Mouse (Mus musculus) frontal cortex, adult (tissue): Measurements from ENCODE around the gene Sec1.
"Not testable (repeated sequence)": the region's sequence is repeated elsewhere in the genome, so short reads cannot be mapped to it uniquely, and the experiment has no call there.

Source experiments
- ATAC-seq: cut with Nextera tagmentation; 2 replicates; pipeline ENCODE4 v1.9.2; 2017; ENCODE audit warnings: mild to moderate bottlenecking, moderate library complexity, mixed read lengths; ENCODE audit not compliant: low TSS enrichment

The Sec1 gene

DNA sequence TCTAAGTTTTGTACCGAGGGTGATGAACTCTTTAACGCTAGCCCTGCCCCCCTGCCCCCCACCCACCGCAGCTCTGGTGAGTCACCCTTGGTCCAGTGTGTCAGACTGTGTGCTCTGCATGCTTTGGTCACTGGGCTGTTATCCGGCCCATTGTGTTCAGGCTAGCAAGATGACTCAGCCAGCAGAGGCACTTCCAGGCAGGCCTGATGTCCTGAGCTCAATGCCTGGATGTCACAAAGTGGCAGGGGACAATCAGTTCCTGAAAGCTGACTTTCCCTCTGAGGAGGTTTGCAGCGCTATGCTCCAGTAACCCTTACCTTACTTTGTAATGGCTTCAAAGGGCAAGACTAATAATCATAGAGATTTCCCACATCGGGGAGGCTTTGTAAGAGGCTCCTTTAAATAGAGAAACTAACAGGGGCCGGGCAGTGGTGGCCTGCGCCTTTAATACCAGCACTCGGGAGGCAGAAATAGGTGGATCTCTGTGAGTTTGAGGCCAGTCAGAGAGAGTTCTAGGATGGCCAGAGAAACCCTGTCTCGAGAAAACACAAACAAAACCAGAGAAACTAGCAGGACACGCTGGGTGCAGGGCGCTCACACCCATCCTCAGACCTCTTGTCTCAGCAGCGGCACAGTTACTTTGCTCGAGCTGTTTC lies 14.1 kb downstream of the Sec1 start:
- ATAC-seq, result no peak

- ATAC-seq, result no peak
Measured at GRCm38 (mm10) chr7:45678513-45678912, 15.7 kb downstream of the Sec1 start.

GRCm38 (mm10) chr7:45677627-45678295 lies 16.4 kb downstream of the Sec1 start:
- ATAC-seq, result no peak

- no peak for ATAC-seq
Measured at GRCm38 (mm10) chr7:45668921-45669320, 25.3 kb downstream of the Sec1 start.

GRCm38 (mm10) chr7:45667761-45668160 lies 26.4 kb downstream of the Sec1 start:
- no peak for ATAC-seq

GRCm38 (mm10) chr7:45666161-45666560 lies 28.0 kb downstream of the Sec1 start, which contains the start of gene Fut2:
Gene Fut2 (minus strand): TSS chr7:45666394.
- no peak for ATAC-seq

GRCm38 (mm10) chr7:45665303-45666138 lies 28.7 kb downstream of the Sec1 start:
- ATAC-seq, result no peak

DNA sequence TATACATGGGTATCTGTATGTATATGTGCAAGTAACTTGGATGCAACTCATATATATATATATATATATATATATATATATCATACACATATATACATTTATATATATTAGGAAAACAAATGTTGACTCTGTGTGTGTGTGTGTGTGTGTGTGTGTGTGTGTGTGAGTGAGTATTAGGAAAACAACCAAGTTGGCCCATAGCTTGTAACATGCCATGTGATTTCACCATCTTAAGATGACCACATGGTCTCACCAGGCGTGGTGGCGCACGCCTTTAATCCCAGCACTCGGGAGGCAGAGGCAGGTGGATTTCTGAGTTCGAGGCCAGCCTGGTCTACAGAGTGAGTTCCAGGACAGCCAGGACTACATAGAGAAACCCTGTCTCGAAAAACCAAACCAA lies 32.5 kb downstream of the Sec1 start:
- not testable (repeated sequence) for ATAC-seq

GRCm38 (mm10) chr7:45660746-45661478 lies 33.3 kb downstream of the Sec1 start:
- ATAC-seq, result no peak

DNA sequence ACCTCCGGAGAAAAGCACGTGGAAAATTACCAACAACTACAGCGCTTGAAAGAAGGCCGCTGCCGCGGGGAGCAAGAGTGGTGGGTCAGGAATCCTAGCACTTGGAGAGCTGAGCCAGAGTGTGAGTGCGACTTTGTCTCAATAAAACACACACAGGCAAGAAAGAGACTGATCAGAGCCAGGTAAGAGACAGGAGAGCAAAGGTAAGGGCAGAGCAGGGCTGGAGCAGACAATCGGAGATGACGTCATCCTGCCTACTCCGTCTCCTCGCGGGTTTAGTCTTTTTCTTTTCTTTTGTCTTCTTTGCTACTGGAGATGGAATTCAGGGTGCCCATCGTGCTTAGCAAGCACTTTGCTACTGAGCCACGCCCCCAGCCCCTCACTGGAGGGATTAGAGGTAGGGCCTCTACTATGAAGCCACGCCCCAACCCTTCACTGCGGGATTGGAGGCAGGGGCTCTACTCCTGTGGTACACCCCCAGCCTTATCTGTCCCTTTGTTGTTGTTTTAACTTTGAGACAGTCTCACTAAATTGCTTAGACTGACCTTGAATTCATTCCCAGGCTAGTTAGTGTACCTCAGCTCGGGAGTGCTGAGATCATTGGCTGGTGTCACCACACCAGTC lies 39.7 kb downstream of the Sec1 start:
- ATAC-seq, result no peak

GRCm38 (mm10) chr7:45650484-45650883 lies 43.7 kb downstream of the Sec1 start:
- ATAC-seq, result not testable (repeated sequence)

DNA sequence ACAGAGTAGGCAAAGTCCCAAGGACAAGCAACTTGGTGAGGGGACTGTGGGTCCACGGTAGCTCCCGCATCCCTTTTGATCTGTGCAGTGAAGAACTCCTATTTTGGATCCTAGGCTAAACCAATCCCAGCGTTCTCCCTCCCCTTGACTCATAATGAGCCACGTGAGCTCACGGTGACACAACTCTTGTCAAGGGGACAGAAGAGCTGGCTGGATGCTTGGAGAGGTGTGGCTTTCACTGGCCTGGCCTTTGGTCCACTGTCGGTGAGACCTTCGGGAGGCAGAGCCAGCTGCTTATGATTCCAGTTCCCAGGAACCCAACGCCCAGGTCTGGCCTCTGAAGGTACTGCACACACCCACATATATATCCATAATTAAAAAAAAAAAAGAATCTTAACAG lies 44.9 kb downstream of the Sec1 start:
- ATAC-seq, result no peak

- no peak for ATAC-seq
Measured at GRCm38 (mm10) chr7:45646671-45647070, 47.5 kb downstream of the Sec1 start.

DNA sequence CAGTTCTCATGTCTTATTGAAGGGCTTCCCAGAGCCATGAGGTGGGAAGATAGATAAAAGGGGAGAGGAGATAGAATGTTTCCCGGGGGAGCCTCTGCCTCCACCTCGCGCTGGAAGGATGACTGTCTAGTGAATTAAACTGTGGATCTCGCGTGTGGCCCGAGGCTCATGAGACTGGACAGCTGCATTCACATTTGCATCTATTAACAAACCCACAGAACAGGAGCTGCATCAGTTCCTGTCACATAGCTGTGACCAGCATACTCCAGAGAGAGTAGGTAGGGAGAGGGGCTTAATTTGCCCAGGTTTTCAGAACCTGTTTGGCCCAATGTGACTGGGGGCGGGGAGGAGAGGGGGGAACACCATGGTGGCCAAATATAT lies 48.6 kb downstream of the Sec1 start:
- ATAC-seq, result no peak

GRCm38 (mm10) chr7:45644872-45645590 lies 49.2 kb downstream of the Sec1 start:
- ATAC-seq, result no peak

DNA sequence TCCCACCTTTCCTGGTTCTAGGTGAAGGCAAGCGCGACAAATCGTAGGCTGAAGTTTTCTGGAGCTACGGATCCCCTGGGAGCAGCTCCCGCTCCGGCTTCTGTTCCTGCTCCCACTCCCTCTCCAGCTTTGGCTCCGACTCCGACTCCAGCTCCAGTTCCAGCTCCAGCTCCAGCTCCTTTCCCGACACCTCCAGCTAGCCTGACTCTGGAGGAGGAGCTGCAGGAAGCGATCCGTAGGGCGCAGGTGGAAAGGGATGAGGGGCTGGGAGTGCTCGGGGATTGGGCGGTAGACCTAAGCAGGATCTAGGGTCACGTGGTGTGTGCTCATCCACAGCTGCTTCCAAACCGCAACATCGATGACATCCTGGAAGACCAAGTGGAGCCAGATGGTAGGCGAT lies 50.0 kb downstream of the Sec1 start:
- ATAC-seq, result peak; percentile 65

GRCm38 (mm10) chr7:45643441-45644178 lies 50.6 kb downstream of the Sec1 start:
- ATAC-seq, result peak; percentile 77

DNA sequence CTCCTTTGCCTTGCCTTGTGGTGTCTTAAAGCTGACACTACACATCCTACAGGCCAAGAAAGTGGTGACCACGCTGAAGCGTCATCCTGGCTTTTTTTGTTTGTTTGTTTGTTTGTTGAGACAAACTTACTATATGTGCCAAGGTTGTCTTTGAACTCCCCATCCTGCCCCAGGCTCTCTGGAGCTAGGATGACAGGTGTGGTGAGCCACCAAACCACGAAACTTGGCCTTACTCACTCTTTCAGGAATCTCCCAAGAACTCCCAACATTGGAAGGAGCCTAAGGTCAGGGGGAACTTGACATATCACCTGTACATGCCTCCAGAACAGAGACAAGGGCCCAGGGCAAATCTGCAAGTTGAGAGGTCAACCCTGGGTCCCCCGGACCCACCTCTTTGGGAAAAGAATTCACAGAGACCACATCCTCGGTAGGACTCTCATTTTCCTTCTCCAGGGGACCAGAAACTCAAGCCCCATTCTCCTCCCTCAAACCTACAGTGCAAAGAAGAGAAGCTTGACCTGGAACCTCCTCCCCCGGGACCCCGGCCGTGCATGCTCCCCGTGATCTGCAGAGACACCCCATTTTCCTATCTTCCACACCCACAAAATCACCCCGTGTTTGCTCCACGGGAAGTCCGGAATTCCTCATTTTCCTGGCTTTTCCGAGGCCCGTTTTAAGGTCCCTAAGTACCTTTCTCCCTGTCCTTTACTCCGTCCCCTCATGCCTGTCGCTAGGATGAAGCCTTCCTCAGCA lies 51.5 kb downstream of the Sec1 start:
- no peak for ATAC-seq

- no peak for ATAC-seq
Measured at GRCm38 (mm10) chr7:45642083-45642482, 52.1 kb downstream of the Sec1 start.
